Mouse (Mus musculus): ENCODE results near the gene 1810009A15Rik. TPM values are rescaled to one million over a fixed set of nuclear protein-coding genes. Genes with fewer than 3 reads are reported as not detected.

The 1810009A15Rik gene
- 81.0 and 87.1 TPM in 2 replicates for polyA plus RNA-seq (2016; fragmentation: Nextera tagmentation; extraction: Ambion mirVana)

GRCm38 (mm10) chr19:8888511-8889385 lies at the start of gene 1810009A15Rik, which contains the start of gene Gm49416:
TSS of gene 1810009A15Rik (plus strand) at chr19:8888853.
TSS of gene Gm49416 (plus strand) at chr19:8888926.
- H3K4me2 ChIP-seq (replicated peaks): peak within 1 kb of the TSS; percentile 75
- peak; percentile 96 for ATAC-seq (ENCODE audit: low FRiP score, low read depth)
- no peaks in the 10 kb centered on the region for H3K27me3 ChIP-seq
- H3K4me3 ChIP-seq: peak within 1 kb of the TSS; percentile 67
- H3K9ac ChIP-seq (replicated peaks): peak within 1 kb of the TSS; percentile 81
- WGBS: under 1% methylated on average over 58 of the region's 58 CpGs
- peaks cover 25% of the 10 kb centered on the region for H3K4me1 ChIP-seq
- H3K36me3 ChIP-seq: peaks cover 16% of the 10 kb centered on the region
- H3K27ac ChIP-seq (replicated peaks): peak within 1 kb of the TSS; percentile 85
- H3K9me3 ChIP-seq: no peaks in the 10 kb centered on the region

- Histone ChIP-seq H3K36me3 (peaks cover 35% of the 10 kb centered on the region), H3K4me2 (replicated peaks) (peak within 1 kb of the TSS; percentile 73), H3K4me3 (peak within 1 kb of the TSS; percentile 59), H3K9ac (replicated peaks) (peak within 1 kb of the TSS; percentile 82), H3K27me3 (no peaks in the 10 kb centered on the region), H3K9me3 (no peaks in the 10 kb centered on the region), H3K4me1 (peaks cover 28% of the 10 kb centered on the region), H3K27ac (replicated peaks) (peak within 1 kb of the TSS; percentile 97)
- peak; percentile 84 for ATAC-seq (ENCODE audit: low FRiP score, low read depth)
- WGBS: 33% methylated on average over 11 of the region's 11 CpGs
These were observed 49.3 kb upstream of the 1810009A15Rik start, which contains the start of gene Gng3 for GRCm38 (mm10) chr19:8839103-8839907. TSS of gene Gng3 (minus strand) at chr19:8839194.

- H3K4me3 ChIP-seq: peak overlapping the region; percentile 59
- H3K4me2 ChIP-seq (replicated peaks): peak overlapping the region; percentile 73
- peak overlapping the region; percentile 97 for H3K27ac ChIP-seq (replicated peaks)
- no peaks in the 10 kb centered on the region for H3K9me3 ChIP-seq
- peak overlapping the region; percentile 72 for H3K9ac ChIP-seq (replicated peaks)
- peaks cover 28% of the 10 kb centered on the region for H3K4me1 ChIP-seq
- no peaks in the 10 kb centered on the region for H3K27me3 ChIP-seq
- H3K36me3 ChIP-seq: peaks cover 27% of the 10 kb centered on the region
- ATAC-seq (ENCODE audit: low FRiP score, low read depth): peak; percentile 42
- 17% methylated on average over 29 of the region's 29 CpGs for WGBS
These were observed 48.5 kb upstream of the 1810009A15Rik start for GRCm38 (mm10) chr19:8839908-8840791.

- Histone ChIP-seq H3K36me3 (peaks cover 28% of the 10 kb centered on the region), H3K9ac (replicated peaks) (peak overlapping the region; percentile 72), H3K9me3 (no peaks in the 10 kb centered on the region), H3K27ac (replicated peaks) (no peak overlapping the region), H3K4me1 (peaks cover 28% of the 10 kb centered on the region), H3K4me2 (replicated peaks) (peak overlapping the region; percentile 73), H3K27me3 (no peaks in the 10 kb centered on the region), H3K4me3 (peak overlapping the region; percentile 59)
- 88% methylated on average over 7 of the region's 7 CpGs for WGBS
- ATAC-seq (ENCODE audit: low FRiP score, low read depth): no peak
These were observed 47.6 kb upstream of the 1810009A15Rik start for GRCm38 (mm10) chr19:8841012-8841411.

GRCm38 (mm10) chr19:8842961-8843360 lies 45.7 kb upstream of the 1810009A15Rik start:
- Histone ChIP-seq H3K9me3 (no peaks in the 10 kb centered on the region), H3K9ac (replicated peaks) (no peak overlapping the region), H3K4me1 (peaks cover 28% of the 10 kb centered on the region), H3K4me3 (no peak overlapping the region), H3K36me3 (peaks cover 48% of the 10 kb centered on the region), H3K27ac (replicated peaks) (no peak overlapping the region), H3K4me2 (replicated peaks) (no peak overlapping the region), H3K27me3 (no peaks in the 10 kb centered on the region)
- no peak for ATAC-seq (ENCODE audit: low FRiP score, low read depth)
- WGBS: 87% methylated on average over 6 of the region's 6 CpGs

- Histone ChIP-seq H3K4me2 (replicated peaks) (no peak overlapping the region), H3K36me3 (peaks cover 59% of the 10 kb centered on the region), H3K27me3 (no peaks in the 10 kb centered on the region), H3K27ac (replicated peaks) (no peak overlapping the region), H3K9ac (replicated peaks) (no peak overlapping the region), H3K4me3 (no peak overlapping the region), H3K9me3 (no peaks in the 10 kb centered on the region), H3K4me1 (peaks cover 16% of the 10 kb centered on the region)
- WGBS: 57% methylated on average over 5 of the region's 5 CpGs
- no peak for ATAC-seq (ENCODE audit: low FRiP score, low read depth)
These were observed 44.1 kb upstream of the 1810009A15Rik start for GRCm38 (mm10) chr19:8844371-8845129.

GRCm38 (mm10) chr19:8848356-8848755 lies 40.3 kb upstream of the 1810009A15Rik start:
- no peak overlapping the region for H3K9ac ChIP-seq (replicated peaks)
- H3K4me1 ChIP-seq: no peaks in the 10 kb centered on the region
- no peak overlapping the region for H3K4me2 ChIP-seq (replicated peaks)
- no peak overlapping the region for H3K4me3 ChIP-seq
- ATAC-seq (ENCODE audit: low FRiP score, low read depth): no peak
- 79% methylated on average over 5 of the region's 5 CpGs for WGBS
- no peak overlapping the region for H3K27ac ChIP-seq (replicated peaks)
- no peaks in the 10 kb centered on the region for H3K27me3 ChIP-seq
- no peaks in the 10 kb centered on the region for H3K9me3 ChIP-seq
- peaks cover 40% of the 10 kb centered on the region for H3K36me3 ChIP-seq

- Histone ChIP-seq H3K4me2 (replicated peaks) (no peak within 1 kb of the TSS), H3K9me3 (no peaks in the 10 kb centered on the region), H3K9ac (replicated peaks) (no peak within 1 kb of the TSS), H3K27me3 (no peaks in the 10 kb centered on the region), H3K4me1 (no peaks in the 10 kb centered on the region), H3K27ac (replicated peaks) (no peak within 1 kb of the TSS), H3K4me3 (no peak within 1 kb of the TSS), H3K36me3 (peaks cover 36% of the 10 kb centered on the region)
- 43% methylated on average over 7 of the region's 7 CpGs for WGBS
- no peak for ATAC-seq (ENCODE audit: low FRiP score, low read depth)
These were observed 38.2 kb upstream of the 1810009A15Rik start, which contains the start of gene Lrrn4cl for GRCm38 (mm10) chr19:8850402-8850901. TSS of gene Lrrn4cl (plus strand) at chr19:8850768.

- Histone ChIP-seq H3K9ac (replicated peaks) (no peak overlapping the region), H3K27me3 (0 out of 2 replicates have a peak, but pooled peaks cover 2% of the 10 kb centered on the region), H3K4me3 (no peak overlapping the region), H3K27ac (replicated peaks) (no peak overlapping the region), H3K4me2 (replicated peaks) (no peak overlapping the region), H3K4me1 (no peaks in the 10 kb centered on the region), H3K36me3 (peaks cover 24% of the 10 kb centered on the region), H3K9me3 (no peaks in the 10 kb centered on the region)
- WGBS: 60% methylated on average over 7 of the region's 7 CpGs
- ATAC-seq (ENCODE audit: low FRiP score, low read depth): no peak
These were observed 37.0 kb upstream of the 1810009A15Rik start for GRCm38 (mm10) chr19:8851639-8852038.

GRCm38 (mm10) chr19:8852236-8852928 lies 36.3 kb upstream of the 1810009A15Rik start:
- no peak overlapping the region for H3K4me2 ChIP-seq (replicated peaks)
- no peak for ATAC-seq (ENCODE audit: low FRiP score, low read depth)

More at GRCm38 (mm10) chr19:8852236-8852928, 36.3 kb upstream of the 1810009A15Rik start:
- Histone ChIP-seq H3K36me3 (peaks cover 17% of the 10 kb centered on the region), H3K9ac (replicated peaks) (no peak overlapping the region), H3K27me3 (0 out of 2 replicates have a peak, but pooled peaks cover 2% of the 10 kb centered on the region), H3K4me1 (no peaks in the 10 kb centered on the region), H3K27ac (replicated peaks) (no peak overlapping the region), H3K9me3 (no peaks in the 10 kb centered on the region), H3K4me3 (no peak overlapping the region)
- whole genome bisulfite sequencing: 58% methylated on average over 10 of the region's 10 CpGs
